Comparison of ENCODE assay signal across 8 mouse cellular contexts in the genomic region with DNA sequence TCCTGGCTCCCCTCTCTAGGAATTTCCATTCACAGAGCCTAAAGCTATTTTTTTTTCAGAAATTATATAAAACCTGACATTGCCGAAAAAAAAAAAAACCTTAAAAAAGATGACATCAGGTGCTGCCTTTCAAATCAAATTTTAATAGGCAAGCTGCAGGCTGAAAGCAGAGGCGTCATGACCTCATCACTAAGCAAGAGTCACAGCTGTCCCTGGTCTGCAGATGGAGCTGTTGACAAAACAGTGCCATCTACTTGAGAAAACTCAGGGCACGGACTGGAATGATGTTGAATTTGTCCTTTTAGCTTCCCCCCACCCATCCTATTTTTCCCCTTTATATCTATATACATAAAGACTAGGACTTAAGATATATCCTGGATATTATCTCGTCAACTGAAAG.
DNase-seq lines count a peak whose midpoint lies in the region; ATAC-seq and TF ChIP-seq lines count a peak whose summit lies in the region.

No protein-coding gene starts in this region.

- H3K36me3 ChIP-seq in kidney, adult 2 months (ENCODE audit: control insufficient read depth, insufficient read depth, low read length): no peaks in the 10 kb centered on the region
- no peaks in the 10 kb centered on the region for H3K36me3 ChIP-seq in kidney, embryonic 14.5 days (ENCODE audit: control insufficient read depth, insufficient read depth, low read length)
- H3K36me3 ChIP-seq in embryonic facial prominence, embryonic 14.5 days (ENCODE audit: control insufficient read depth, insufficient read depth, low read length): no peaks in the 10 kb centered on the region
- no peaks in the 10 kb centered on the region for H3K36me3 ChIP-seq in heart, embryonic 10.5 days
- no peaks in the 10 kb centered on the region for H3K36me3 ChIP-seq in liver, embryonic 11.5 days (ENCODE audit: control insufficient read depth, insufficient read depth, low read length)

- no peak overlapping the region for H3K27ac ChIP-seq in kidney, adult 2 months (ENCODE audit: insufficient read depth, low read depth, low read length)
- H3K27ac ChIP-seq in kidney, embryonic 14.5 days (ENCODE audit: low read depth, low read length): no peak overlapping the region
- H3K27ac ChIP-seq in embryonic facial prominence, embryonic 14.5 days (replicated peaks; ENCODE audit: low read depth, low read length): no peak overlapping the region
- no peak overlapping the region for H3K27ac ChIP-seq in heart, embryonic 10.5 days
- no peak overlapping the region for H3K27ac ChIP-seq in liver, embryonic 11.5 days (ENCODE audit: low read depth, low read length)

- no peak for ATAC-seq in kidney, embryonic 14.5 days (ENCODE audit: low FRiP score, low TSS enrichment)
- no peak for ATAC-seq in Patski
- ATAC-seq in embryonic facial prominence, embryonic 14.5 days (ENCODE audit: low read depth): peak; percentile 57; the same call in 1 of the 2 replicates
- ATAC-seq in liver, embryonic 11.5 days (replicated peaks; ENCODE audit: low FRiP score): no peak

- CTCF ChIA-PET in Patski (lab: Charles Lee): no interaction called here

- H3K4me3 ChIP-seq in kidney, adult 2 months (ENCODE audit: insufficient read depth, low read depth, low read length): no peak overlapping the region
- no peak overlapping the region for H3K4me3 ChIP-seq in kidney, embryonic 14.5 days (ENCODE audit: low read length)
- no peak overlapping the region for H3K4me3 ChIP-seq in embryonic facial prominence, embryonic 14.5 days (ENCODE audit: low read depth, low read length)
- H3K4me3 ChIP-seq in heart, embryonic 10.5 days: no peak overlapping the region
- no peak overlapping the region for H3K4me3 ChIP-seq in liver, embryonic 11.5 days (ENCODE audit: low read depth, low read length)

- no peak for DNase-seq in kidney, adult 2 months
- no peak for DNase-seq in Patski (ENCODE audit: low read depth, low spot score)
- peak; percentile 64 for DNase-seq in embryonic facial prominence, embryonic 14.5 days (ENCODE audit: low spot score)
- peak; percentile 13 for DNase-seq in mesoderm, embryonic 11.5 days (ENCODE audit: low read depth, low spot score)
- DNase-seq in urinary bladder, postnatal 10 days (ENCODE audit: low spot score): no peak
- DNase-seq in heart, embryonic 10.5 days (ENCODE audit: low spot score): no peak
- no peak for DNase-seq in liver, embryonic 11.5 days (ENCODE audit: low spot score)

- POLR2A ChIA-PET in Patski (lab: Charles Lee): no interaction called here

- WGBS in kidney, adult 2 months: 43% methylated on average over 4 of the region's 4 CpGs
- 48% methylated on average over 4 of the region's 4 CpGs for WGBS in kidney, embryonic 14.5 days
- 40% methylated on average over 4 of the region's 4 CpGs for WGBS in embryonic facial prominence, embryonic 14.5 days
- WGBS in heart, embryonic 10.5 days: 49% methylated on average over 4 of the region's 4 CpGs
- 46% methylated on average over 4 of the region's 4 CpGs for WGBS in liver, embryonic 11.5 days

- 0 out of 2 replicates have a peak, but pooled peaks have one; percentile 13 for TF ChIP-seq CTCF in kidney, adult 2 months (conservative IDR thresholded peaks at IDR 0.05; ENCODE audit: insufficient read depth, insufficient read length, low read depth, low read length)
- TF ChIP-seq CTCF in Patski (IDR thresholded peaks at IDR 0.05): peak; percentile 20

- no peaks in the 10 kb centered on the region for H3K4me1 ChIP-seq in kidney, adult 2 months (ENCODE audit: control insufficient read depth, insufficient read depth, low read length)
- H3K4me1 ChIP-seq in kidney, embryonic 14.5 days (ENCODE audit: control insufficient read depth, insufficient read depth, low read length): no peaks in the 10 kb centered on the region
- H3K4me1 ChIP-seq in embryonic facial prominence, embryonic 14.5 days (ENCODE audit: control insufficient read depth, insufficient read depth, low read length): no peaks in the 10 kb centered on the region; the same call in 1 of the 2 replicates
- H3K4me1 ChIP-seq in heart, embryonic 10.5 days: no peaks in the 10 kb centered on the region
- H3K4me1 ChIP-seq in liver, embryonic 11.5 days (replicated peaks; ENCODE audit: control insufficient read depth, insufficient read depth, low read length): no peaks in the 10 kb centered on the region

- H3K27me3 ChIP-seq in kidney, adult 2 months (replicated peaks; ENCODE audit: control insufficient read depth, insufficient read depth, low read length): no peaks in the 10 kb centered on the region
- H3K27me3 ChIP-seq in kidney, embryonic 14.5 days (ENCODE audit: control insufficient read depth, insufficient read depth, low read length): no peaks in the 10 kb centered on the region
- peaks cover 12% of the 10 kb centered on the region for H3K27me3 ChIP-seq in Patski
- H3K27me3 ChIP-seq in embryonic facial prominence, embryonic 14.5 days (replicated peaks; ENCODE audit: control insufficient read depth, insufficient read depth, low read length): no peaks in the 10 kb centered on the region
- no peaks in the 10 kb centered on the region for H3K27me3 ChIP-seq in heart, embryonic 10.5 days (ENCODE audit: insufficient read depth, poor library complexity, severe bottlenecking)
- no peaks in the 10 kb centered on the region for H3K27me3 ChIP-seq in liver, embryonic 11.5 days (replicated peaks; ENCODE audit: control insufficient read depth, insufficient read depth, low read length)

- no peak for TF ChIP-seq POLR2A in kidney, adult 2 months (IDR thresholded peaks at IDR 0.05; ENCODE audit: low read depth, low read length)

- in situ Hi-C loops in Patski (cut with MboI; ENCODE audit: low pct_unique_long_range_greater_than_20kb): no loop called here

- no peak overlapping the region for H3K4me2 ChIP-seq in kidney, embryonic 14.5 days (replicated peaks; ENCODE audit: low read depth, low read length)
- no peak overlapping the region for H3K4me2 ChIP-seq in embryonic facial prominence, embryonic 14.5 days (ENCODE audit: low read depth, low read length)
- H3K4me2 ChIP-seq in liver, embryonic 11.5 days: no peak overlapping the region

- H3K9ac ChIP-seq in kidney, embryonic 14.5 days (ENCODE audit: low read depth, low read length): no peak overlapping the region
- H3K9ac ChIP-seq in embryonic facial prominence, embryonic 14.5 days (ENCODE audit: low read depth, low read length): no peak overlapping the region
- no peak overlapping the region for H3K9ac ChIP-seq in liver, embryonic 11.5 days (ENCODE audit: low read depth, low read length)

- no peaks in the 10 kb centered on the region for H3K9me3 ChIP-seq in kidney, embryonic 14.5 days (ENCODE audit: control insufficient read depth, low read length)
- no peaks in the 10 kb centered on the region for H3K9me3 ChIP-seq in embryonic facial prominence, embryonic 14.5 days (ENCODE audit: control insufficient read depth, low read length)
- H3K9me3 ChIP-seq in heart, embryonic 10.5 days: no peaks in the 10 kb centered on the region
- no peaks in the 10 kb centered on the region for H3K9me3 ChIP-seq in liver, embryonic 11.5 days (ENCODE audit: control insufficient read depth, low read length)

Comparison
In these comparisons a context has a peak if more than half of its experiments do, and no peak if none do; other contexts are left out.
1. DNase-seq: peak in embryonic facial prominence, embryonic 14.5 days (single experiment) and mesoderm, embryonic 11.5 days (single experiment); none in kidney, adult 2 months (single experiment), Patski (single experiment), urinary bladder, postnatal 10 days (single experiment), heart, embryonic 10.5 days (single experiment) and liver, embryonic 11.5 days (single experiment).